Mouse (Mus musculus) left cerebral cortex, postnatal 36 days (tissue): ENCODE data around the gene Gpr171. TPM values are rescaled to one million over a fixed set of nuclear protein-coding genes. Genes with fewer than 3 reads are reported as not detected.
"Not testable (repeated sequence)": the region's sequence is repeated elsewhere in the genome, so short reads cannot be mapped to it uniquely, and the experiment has no call there.

ENCODE experiments used
- DNase-seq, 2 experiments: peaks; one replicate each; pipeline ENCODE4 v3.0.0; 2021 to 2022; ENCODE audit warnings: low spot score in 2 of 2, mixed read lengths in 1 of 2
- intact Hi-C: fragments of 180-260 bp; cut with DNase I; formaldehyde crosslinking; loops from one replicate; pipeline ENCODE4 v1.15.1; 2025
- total RNA-seq, 2 experiments: library from RNA; stranded (reverse); gene quantifications; 2 replicates each; pipeline ENCODE4 v1.2.3; 2021

The Gpr171 gene
- total RNA-seq, 2 experiments from 2014 or later = not detected

DNA sequence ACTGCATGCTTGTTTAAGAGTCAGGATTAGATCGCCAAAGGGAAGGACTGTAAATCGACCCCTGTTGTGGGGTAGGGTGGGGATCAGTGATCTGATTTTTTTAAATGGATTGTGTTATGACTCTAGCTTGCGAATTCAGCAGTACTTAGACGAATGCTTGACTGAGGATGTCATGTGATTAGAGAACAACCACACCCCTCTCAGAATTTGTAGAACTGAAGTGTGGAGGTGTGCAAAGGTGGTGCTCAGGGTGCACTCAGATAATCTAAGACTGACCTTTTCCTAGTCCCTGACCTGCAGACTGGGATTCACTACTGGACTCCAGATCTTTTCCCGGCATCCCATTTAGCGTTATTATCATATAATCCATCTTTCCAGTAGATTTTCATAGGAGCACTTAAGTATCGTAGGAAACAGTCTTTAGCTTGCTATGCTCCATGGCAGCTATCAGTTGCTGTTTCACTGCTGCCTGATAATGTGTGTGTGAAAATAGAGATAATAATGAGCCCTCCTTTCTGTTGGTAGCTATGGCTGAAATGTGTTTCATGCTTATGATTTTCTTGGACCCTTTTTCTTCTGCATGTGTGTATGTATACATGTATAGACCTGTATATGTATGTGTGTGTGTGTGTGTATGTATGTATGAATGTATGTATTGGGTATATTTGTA lies 20.3 kb upstream of the Gpr171 start:
- intact Hi-C loops = loop anchor here (1.0 to 5.0 kb wide), 2 partner anchors 45 to 87 kb away; no protein-coding TSS in a partner anchor
- DNase-seq = no peak

- intact Hi-C loops = loop anchor here (1.0 to 5.0 kb wide), 2 partner anchors 46 to 88 kb away; no protein-coding TSS in a partner anchor
- DNase-seq = no peak
Observed at GRCm38 (mm10) chr3:59121067-59121730, 19.6 kb upstream of the Gpr171 start.

- DNase-seq = no peak
- intact Hi-C loops = no loop called here
Observed at GRCm38 (mm10) chr3:59113973-59114517, 12.4 kb upstream of the Gpr171 start.

- intact Hi-C loops, DNase-seq: not testable (repeated sequence)
Observed at GRCm38 (mm10) chr3:59113291-59113690, 11.7 kb upstream of the Gpr171 start.

- intact Hi-C loops = no loop called here
- no peak for DNase-seq
Observed at GRCm38 (mm10) chr3:59111944-59112343, 10.3 kb upstream of the Gpr171 start.

GRCm38 (mm10) chr3:59109834-59110233 lies 8.2 kb upstream of the Gpr171 start:
- DNase-seq, intact Hi-C loops: not testable (repeated sequence)

DNA sequence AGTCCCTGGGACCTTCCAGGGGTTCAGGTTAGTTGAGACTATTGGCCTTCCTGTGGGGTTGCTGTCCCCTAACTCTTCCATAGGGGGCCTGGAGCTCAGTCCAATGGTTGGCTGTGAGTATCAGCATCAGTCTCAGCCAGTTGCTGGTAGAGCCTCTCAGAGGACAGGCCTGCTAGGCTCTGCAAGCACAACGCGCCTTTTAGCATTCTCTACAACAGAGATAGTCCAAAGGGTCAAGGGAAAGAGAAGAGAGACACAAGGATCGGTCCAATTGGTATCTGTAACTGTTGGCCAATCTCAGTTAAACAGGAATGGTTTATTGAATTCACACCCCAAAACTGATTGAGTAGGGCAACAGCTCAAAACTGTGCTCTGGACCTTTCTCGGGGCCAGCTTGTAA lies 5.8 kb upstream of the Gpr171 start:
- intact Hi-C loops = no loop called here
- DNase-seq = no peak

GRCm38 (mm10) chr3:59104462-59104861 lies 2.8 kb upstream of the Gpr171 start:
- no peak for DNase-seq
- intact Hi-C loops = no loop called here

DNA sequence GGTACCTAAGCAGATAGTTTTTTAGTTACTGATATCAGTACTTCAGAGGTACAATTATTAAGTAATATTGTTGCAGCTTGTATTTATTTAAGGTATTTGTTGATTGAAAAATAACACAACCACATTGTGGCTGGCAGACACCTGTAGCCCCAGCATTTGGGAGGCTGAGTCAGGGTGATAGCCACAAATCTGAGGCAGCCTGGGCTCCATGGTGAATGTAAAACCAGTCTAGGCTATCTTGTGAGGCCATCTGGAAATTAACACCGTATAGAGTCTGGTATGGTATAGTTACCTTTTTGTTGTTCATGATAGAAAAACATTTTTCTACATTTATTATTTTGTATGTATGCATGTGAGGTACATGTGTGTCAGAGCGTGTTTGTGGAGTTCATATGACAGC lies 525 bp upstream of the Gpr171 start:
- no peak for DNase-seq
- intact Hi-C loops = no loop called here

- intact Hi-C loops = no loop called here
- DNase-seq = no peak
Observed at GRCm38 (mm10) chr3:59098540-59098939, 3.1 kb downstream of the Gpr171 start.

DNA sequence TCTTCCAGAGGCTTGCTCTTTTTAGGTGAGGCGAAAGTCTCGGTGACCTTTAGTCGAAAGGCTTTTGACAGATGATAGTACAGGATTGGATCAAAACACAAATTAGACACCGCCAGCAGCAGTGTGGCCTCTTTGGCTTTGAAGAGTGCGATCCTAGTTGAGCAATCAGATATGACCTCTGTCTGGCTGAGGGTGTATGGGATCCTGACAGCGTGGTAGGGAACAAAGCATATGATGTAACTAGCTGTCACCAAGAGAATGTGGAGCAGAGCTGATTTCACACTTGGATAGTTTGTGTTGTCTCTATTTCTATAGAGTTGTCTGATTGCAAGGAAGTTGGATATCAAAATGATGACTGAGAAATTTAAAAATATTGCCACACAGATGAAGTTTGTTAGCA lies 4.2 kb downstream of the Gpr171 start:
- intact Hi-C loops = no loop called here
- DNase-seq = no peak

GRCm38 (mm10) chr3:59092702-59093101 lies 8.9 kb downstream of the Gpr171 start:
- DNase-seq = no peak
- intact Hi-C loops = no loop called here

DNA sequence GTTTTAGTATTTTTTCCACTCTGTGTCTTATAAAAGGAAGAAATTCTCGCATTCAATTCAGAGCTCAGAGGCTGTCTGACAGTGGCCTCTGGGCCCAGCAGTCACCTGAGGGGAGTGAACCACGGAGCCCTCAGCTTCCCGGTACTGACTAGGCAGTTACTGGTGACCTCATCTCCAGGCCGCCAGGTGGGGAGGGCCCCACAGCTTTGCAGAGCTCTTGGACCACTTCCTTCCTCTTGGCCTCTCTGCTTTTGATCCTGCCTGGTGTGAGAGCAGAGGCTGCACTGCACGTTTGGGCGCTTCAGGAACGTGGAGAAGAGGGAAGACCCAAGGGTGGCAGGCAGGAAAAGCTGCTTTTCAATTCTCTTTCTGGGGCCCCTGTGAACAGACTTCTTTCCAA lies 20.7 kb downstream of the Gpr171 start:
- DNase-seq = no peak
- intact Hi-C loops = no loop called here

DNA sequence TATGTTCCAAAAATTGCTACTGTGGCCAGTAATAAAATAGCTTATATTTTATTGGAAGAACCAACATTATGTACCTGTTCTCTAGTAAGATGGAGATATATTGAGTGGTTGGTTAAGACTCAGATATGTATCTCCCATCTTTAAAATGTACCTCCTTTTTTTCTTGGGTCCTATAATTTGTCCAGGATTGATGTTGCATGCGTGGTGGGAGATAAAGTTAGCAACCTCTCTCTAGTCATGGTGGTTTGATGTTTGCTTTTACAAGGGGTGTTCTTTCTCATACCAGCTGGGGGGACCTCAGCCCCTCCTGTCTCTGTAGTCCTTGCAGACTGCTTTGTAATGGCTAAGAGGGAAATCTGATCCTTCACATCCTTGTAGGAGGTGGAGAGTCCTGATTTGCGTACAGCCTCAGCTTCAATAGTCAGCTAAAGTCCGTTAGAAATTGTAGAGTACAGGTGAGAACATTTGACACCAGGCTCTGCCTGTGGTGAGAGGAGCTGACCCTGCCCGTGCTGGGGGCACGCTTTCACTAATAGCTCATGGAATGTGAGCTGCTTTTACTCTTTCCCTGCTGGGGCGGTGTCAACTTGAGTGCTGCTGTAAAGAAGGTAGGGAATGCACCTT lies 21.2 kb downstream of the Gpr171 start:
- intact Hi-C loops = no loop called here
- DNase-seq = no peak

GRCm38 (mm10) chr3:59079327-59079726 lies 22.3 kb downstream of the Gpr171 start:
- intact Hi-C loops = loop anchor here (5.0 kb wide), 1 partner anchor 1033 kb away; no protein-coding TSS in a partner anchor
- DNase-seq = no peak

DNA sequence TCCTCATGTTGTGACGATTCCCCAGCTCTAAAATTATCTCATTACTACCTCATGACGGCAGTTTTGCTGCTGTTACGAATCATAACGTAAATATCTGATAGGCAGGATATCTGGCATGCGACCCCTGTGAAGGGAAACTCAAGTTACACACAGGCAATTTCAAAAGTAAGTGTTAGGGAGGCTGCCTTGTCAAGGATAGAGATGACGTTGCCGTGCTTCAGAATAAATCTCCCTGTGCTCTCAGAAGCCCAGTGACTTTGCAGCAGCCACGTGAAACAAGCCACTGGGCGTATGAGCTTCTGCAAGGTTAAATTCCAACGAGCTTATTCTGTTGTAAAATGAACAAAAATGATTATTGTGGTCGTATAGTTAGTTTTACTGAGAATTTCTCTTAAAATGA lies 23.0 kb downstream of the Gpr171 start:
- DNase-seq = no peak
- intact Hi-C loops = loop anchor here (5.0 kb wide), 1 partner anchor 1034 kb away; no protein-coding TSS in a partner anchor

DNA sequence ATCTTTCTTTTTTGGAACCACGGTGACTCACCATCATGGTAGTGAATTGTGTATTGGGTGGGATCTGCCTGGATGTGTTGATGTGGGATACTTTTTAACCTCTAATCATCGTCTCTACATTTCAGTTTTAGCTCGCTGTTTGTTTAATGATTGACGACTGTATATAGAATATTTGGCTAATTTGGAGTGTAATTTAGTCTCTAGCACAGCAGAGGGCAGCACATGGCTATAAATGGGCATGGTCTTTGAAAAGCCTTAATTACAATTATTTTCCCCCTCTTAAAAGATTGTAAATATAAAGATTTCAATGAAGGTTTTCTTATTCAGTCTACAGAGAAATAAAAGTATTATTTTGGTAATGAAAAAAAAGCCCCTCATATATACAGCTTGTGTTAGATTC lies 24.3 kb downstream of the Gpr171 start:
- DNase-seq = no peak

DNA sequence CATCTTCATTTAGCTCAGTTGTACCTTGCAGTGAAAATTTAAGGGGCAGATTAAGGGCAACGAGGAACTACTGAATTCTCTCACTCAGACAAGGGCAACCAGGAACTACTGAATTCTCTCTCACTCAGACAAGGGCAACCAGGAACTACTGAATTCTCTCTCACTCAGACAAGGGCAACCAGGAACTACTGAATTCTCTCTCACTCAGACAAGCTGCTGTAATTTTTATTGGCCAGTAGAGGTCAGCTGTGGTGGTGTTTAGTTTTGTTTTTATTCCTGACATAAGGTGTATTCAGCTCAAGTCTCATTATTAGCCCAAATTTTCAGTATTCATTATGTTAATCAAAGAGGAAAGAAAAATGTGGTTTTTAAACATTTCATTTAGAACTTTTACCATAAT lies 32.5 kb downstream of the Gpr171 start:
- DNase-seq = not testable (repeated sequence)
- intact Hi-C loops = loop anchor here (10.0 kb wide), 2 partner anchors 284 to 414 kb away; no protein-coding TSS in a partner anchor

More for the DNA sequence above, 24.3 kb downstream of the Gpr171 start:
- intact Hi-C loops = loop anchor here (5.0 kb wide), 1 partner anchor 1035 kb away; no protein-coding TSS in a partner anchor

- intact Hi-C loops = loop anchor here (10.0 kb wide), 2 partner anchors 282 to 412 kb away; no protein-coding TSS in a partner anchor
- no peak for DNase-seq
Observed at GRCm38 (mm10) chr3:59066558-59067294, 34.9 kb downstream of the Gpr171 start.
